Mouse (Mus musculus) limb, embryonic 14.5 days (tissue): Measurements from ENCODE around the gene Pwwp2a. TPM values are rescaled to one million over a fixed set of nuclear protein-coding genes. Genes with fewer than 3 reads are reported as not detected.
A peak's percentile ranks its signal among the peaks of the same experiment; 100 is the strongest.

Source experiments
- ATAC-seq: fragments of 200-750 bp; cut with Nextera tagmentation; 2 replicates; pipeline ENCODE4 v1.8.0; 2017; ENCODE audit warnings: low read depth, moderate number of reproducible peaks, moderate TSS enrichment; ENCODE audit not compliant: low FRiP score
- DNase-seq: peaks from one replicate; pipeline ENCODE4 v3.0.0-alpha.2; 2015; ENCODE audit warnings: low spot score
- H3K27ac ChIP-seq: fragments of 300-500 bp; sonication (generic); replicated peaks from 2 replicates; pipeline ENCODE4 v1.5.1; 2014; ENCODE audit warnings: low read depth, mild to moderate bottlenecking, low read length, moderate library complexity, mixed read lengths
- H3K27me3 ChIP-seq: fragments of 300-500 bp; sonication (generic); 2 replicates; pipeline ENCODE4 v1.6.1; 2014; ENCODE audit warnings: low read length, mixed read lengths; ENCODE audit not compliant: control insufficient read depth, insufficient read depth
- H3K36me3 ChIP-seq: fragments of 300-500 bp; sonication (generic); 2 replicates; pipeline ENCODE4 v1.6.1; 2014; ENCODE audit warnings: mild to moderate bottlenecking, low read length, moderate library complexity, mixed read lengths; ENCODE audit not compliant: control insufficient read depth, insufficient read depth
- H3K4me1 ChIP-seq: fragments of 300-500 bp; sonication (generic); 2 replicates; pipeline ENCODE4 v1.6.1; 2014; ENCODE audit warnings: antibody characterized with exemption, low read length, mixed read lengths; ENCODE audit not compliant: control insufficient read depth, insufficient read depth
- H3K4me2 ChIP-seq: fragments of 300-500 bp; sonication (generic); replicated peaks from 2 replicates; pipeline ENCODE4 v1.6.1; 2014; ENCODE audit warnings: low read depth, mild to moderate bottlenecking, low read length, moderate library complexity; ENCODE audit not compliant: severe bottlenecking
- H3K4me3 ChIP-seq: fragments of 300-500 bp; sonication (generic); replicated peaks from 2 replicates; pipeline ENCODE4 v1.5.1; 2014; ENCODE audit warnings: low read length
- H3K9ac ChIP-seq: fragments of 300-500 bp; sonication (generic); 2 replicates; pipeline ENCODE4 v1.6.1; 2014; ENCODE audit warnings: mild to moderate bottlenecking, low read depth, low read length, moderate library complexity; ENCODE audit not compliant: severe bottlenecking
- H3K9me3 ChIP-seq: fragments of 300-500 bp; sonication (generic); 2 replicates; pipeline ENCODE4 v1.6.1; 2016; ENCODE audit warnings: low read length; ENCODE audit not compliant: control insufficient read depth
- POLR2A ChIP-seq: fragments of 200-500 bp; IDR thresholded peaks from 2 replicates; pipeline ENCODE4 v1.8.0; 2012; ENCODE audit warnings: inconsistent platforms, mild to moderate bottlenecking, moderate library complexity, borderline replicate concordance; ENCODE audit not compliant: insufficient read depth, insufficient read length; ENCODE audit errors: extremely low read depth
- WGBS: fragments of 180-500 bp; shearing (Covaris S2); extraction: QIAGEN DNeasy Blood & Tissue Kit; methylation state at CpG from one replicate; pipeline ENCODE4 v1.1.7; 2014; 5-methylcytosine and 5-hydroxymethylcytosine counted together
- polyA plus RNA-seq, 2 experiments: library from polyadenylated mRNA; depleted of rRNA in 1 of 2; stranded (reverse) in 1 of 2; unstranded in 1 of 2; fragments of >200 nt; fragmentation: Nextera tagmentation in 1 of 2; extraction: Ambion mirVana in 1 of 2; gene quantifications; 2 replicates each; pipeline versions ENCODE4 v1.2.1 to v1.2.3; 2012 to 2014

Pwwp2a gene
- polyA plus RNA-seq, 2 experiments = 29.4 to 37.7 TPM

DNA sequence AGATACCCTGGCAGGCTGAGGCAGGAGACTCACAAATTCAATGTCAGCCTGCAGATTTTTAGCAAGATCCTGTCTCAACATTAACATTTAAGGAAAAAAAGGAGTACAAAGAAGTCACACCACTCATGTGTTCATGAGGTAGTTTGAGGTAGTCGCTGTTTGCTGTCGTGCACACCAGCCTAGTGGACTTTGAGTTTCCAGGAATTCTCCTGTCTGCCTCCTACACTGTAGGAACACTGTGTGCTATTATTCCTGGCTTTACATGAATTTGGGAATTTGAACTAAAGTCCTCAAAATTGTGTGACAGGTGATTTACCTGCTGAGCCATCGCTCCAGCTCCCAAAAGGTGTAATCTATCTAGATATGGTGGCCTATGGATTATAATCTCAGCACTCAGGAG is 43.3 kb upstream of the Pwwp2a start:
- Histone ChIP-seq H3K4me3 (no peak overlapping the region), H3K27me3 (no peaks in the 10 kb centered on the region), H3K4me1 (peaks cover 12% of the 10 kb centered on the region), H3K27ac (no peak overlapping the region), H3K36me3 (no peaks in the 10 kb centered on the region), H3K4me2 (no peak overlapping the region), H3K9me3 (no peaks in the 10 kb centered on the region), H3K9ac (no peak overlapping the region)
- ATAC-seq (no peak), DNase-seq (no peak)
- WGBS = 94% methylated on average over 3 of the region's 3 CpGs
- no peak for TF ChIP-seq POLR2A

DNA sequence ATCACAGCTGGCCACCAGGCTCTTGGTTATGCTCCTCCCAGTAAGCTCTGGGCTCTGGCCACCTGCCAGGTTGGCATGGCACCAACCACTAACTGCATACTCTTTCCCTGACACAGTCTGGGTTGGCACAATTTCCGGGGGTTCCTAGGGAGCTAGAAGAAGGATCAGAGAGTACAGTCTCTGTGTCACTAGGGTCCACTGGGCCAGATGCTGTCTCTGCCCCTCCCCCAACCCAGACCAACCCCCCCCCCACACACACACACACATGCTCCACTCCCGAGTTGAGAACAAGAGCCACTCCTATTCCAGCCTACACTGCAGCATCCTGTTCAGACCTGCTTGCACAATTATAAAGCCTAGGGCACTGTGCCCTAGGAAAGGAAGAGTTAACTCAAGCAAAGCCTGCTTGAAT is 38.6 kb upstream of the Pwwp2a start:
- no peak overlapping the region; the same call in 1 of the 2 replicates for H3K4me2 ChIP-seq
- 14% methylated on average over 2 of the region's 2 CpGs for WGBS
- H3K9me3 ChIP-seq = no peaks in the 10 kb centered on the region
- ATAC-seq = peak; percentile 82
- H3K4me3 ChIP-seq = no peak overlapping the region
- no peaks in the 10 kb centered on the region for H3K27me3 ChIP-seq
- H3K27ac ChIP-seq = peak overlapping the region; percentile 48
- DNase-seq = peak; percentile 87
- no peak overlapping the region for H3K9ac ChIP-seq
- no peaks in the 10 kb centered on the region for H3K36me3 ChIP-seq
- peaks cover 15% of the 10 kb centered on the region for H3K4me1 ChIP-seq
- TF ChIP-seq POLR2A = no peak

DNA sequence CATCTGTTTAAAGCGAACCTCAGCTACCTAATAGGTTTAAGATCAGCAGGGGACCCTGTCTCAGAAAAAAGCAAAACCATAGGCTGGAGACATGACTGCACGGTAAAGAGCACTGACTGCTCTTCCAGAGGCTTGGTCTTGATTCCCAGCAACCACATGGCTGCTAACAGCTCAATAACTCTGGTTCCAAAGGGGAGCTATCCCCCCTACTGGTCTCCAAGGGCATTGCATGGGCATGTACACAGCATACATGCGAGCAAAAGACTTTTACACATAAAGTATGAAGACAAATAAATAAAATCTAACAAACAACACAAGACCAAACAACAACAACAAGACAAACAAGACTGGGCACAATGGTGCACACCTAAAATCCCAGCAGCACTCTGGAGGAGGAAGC is 36.5 kb upstream of the Pwwp2a start:
- 81% methylated on average over 3 of the region's 3 CpGs for WGBS
- H3K4me3 ChIP-seq = no peak overlapping the region
- peaks cover 15% of the 10 kb centered on the region for H3K4me1 ChIP-seq
- H3K4me2 ChIP-seq = no peak overlapping the region
- no peak overlapping the region for H3K27ac ChIP-seq
- no peaks in the 10 kb centered on the region for H3K27me3 ChIP-seq
- DNase-seq = no peak
- no peaks in the 10 kb centered on the region for H3K36me3 ChIP-seq
- no peak for TF ChIP-seq POLR2A
- H3K9ac ChIP-seq = no peak overlapping the region
- ATAC-seq = no peak
- H3K9me3 ChIP-seq = no peaks in the 10 kb centered on the region

DNA sequence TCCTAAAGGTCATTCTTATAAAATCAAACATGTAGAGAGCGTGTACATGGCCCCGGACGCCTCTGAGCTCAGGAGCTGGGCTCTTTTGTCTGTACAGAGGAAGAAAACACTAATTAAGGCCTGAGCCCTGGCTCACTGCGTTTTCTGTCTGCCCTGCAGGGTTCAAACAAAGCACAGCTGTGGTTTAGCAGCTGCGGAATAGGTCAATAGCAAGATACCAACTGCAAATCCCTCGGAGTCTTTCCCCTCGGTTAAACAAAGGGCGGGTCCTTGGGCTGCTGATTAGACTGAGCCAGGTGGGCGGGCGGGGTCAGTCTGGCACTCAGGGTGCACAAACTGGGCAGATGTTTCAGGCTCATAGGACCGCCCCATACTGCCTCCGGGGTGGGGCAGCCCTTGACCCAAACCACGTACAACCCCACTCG is 28.7 kb upstream of the Pwwp2a start:
- DNase-seq = peak; percentile 13
- no peaks in the 10 kb centered on the region for H3K4me1 ChIP-seq
- H3K4me3 ChIP-seq = no peak overlapping the region
- peak; percentile 57; the same call in 1 of the 2 replicates for ATAC-seq
- 38% methylated on average over 14 of the region's 14 CpGs for WGBS
- H3K9ac ChIP-seq = no peak overlapping the region
- H3K36me3 ChIP-seq = no peaks in the 10 kb centered on the region
- H3K9me3 ChIP-seq = no peaks in the 10 kb centered on the region
- H3K27me3 ChIP-seq = no peaks in the 10 kb centered on the region
- no peak overlapping the region for H3K27ac ChIP-seq
- H3K4me2 ChIP-seq = no peak overlapping the region
- no peak for TF ChIP-seq POLR2A

DNA sequence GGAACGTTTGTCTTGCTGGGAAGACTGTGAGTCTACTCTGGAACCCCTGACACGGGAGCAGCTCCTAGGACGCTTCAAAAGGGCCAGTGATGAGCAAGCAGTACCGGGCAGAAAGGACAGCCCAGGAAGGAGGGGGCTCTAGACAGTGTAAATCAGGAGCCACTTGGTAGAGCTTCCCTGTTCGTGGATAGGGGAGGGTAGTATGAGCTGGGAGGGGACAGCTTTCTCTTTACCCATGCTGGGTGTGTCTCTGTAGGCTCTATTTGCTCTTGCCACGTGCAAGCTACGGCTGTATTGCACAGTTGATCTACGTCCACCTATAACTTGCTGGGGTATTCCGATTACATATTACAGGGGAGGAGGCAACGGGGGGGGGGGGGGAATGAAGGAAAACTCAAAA is 25.3 kb upstream of the Pwwp2a start:
- ATAC-seq = no peak
- Histone ChIP-seq H3K4me1 (no peaks in the 10 kb centered on the region), H3K4me3 (no peak overlapping the region), H3K4me2 (no peak overlapping the region), H3K27me3 (no peaks in the 10 kb centered on the region), H3K36me3 (no peaks in the 10 kb centered on the region), H3K27ac (no peak overlapping the region), H3K9ac (no peak overlapping the region), H3K9me3 (no peaks in the 10 kb centered on the region)
- no peak for DNase-seq
- 63% methylated on average over 10 of the region's 10 CpGs for whole genome bisulfite sequencing
- TF ChIP-seq POLR2A = no peak

DNA sequence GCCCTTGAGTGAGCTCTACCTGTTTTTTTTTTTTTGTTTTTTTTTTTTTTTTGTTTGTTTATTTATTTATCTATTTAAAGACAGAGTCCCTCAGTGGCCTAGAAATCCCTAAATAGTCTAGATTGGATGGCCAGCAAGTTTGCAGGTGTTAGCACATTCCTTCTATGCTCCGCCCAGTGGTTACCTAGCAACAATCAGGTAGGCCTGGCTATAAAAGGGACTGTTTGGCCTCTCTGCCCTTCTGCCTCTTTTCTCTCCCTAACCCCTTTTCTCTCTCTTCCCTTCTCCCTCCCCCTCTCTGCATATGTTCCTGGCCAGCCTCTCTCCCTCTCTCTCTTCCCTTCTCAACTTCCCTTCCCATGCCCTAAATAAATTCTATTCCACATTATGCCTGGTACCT is 23.8 kb upstream of the Pwwp2a start:
- H3K4me2 ChIP-seq = no peak overlapping the region
- no peak overlapping the region for H3K9ac ChIP-seq
- H3K4me1 ChIP-seq = no peaks in the 10 kb centered on the region
- H3K27me3 ChIP-seq = no peaks in the 10 kb centered on the region
- no peaks in the 10 kb centered on the region for H3K9me3 ChIP-seq
- WGBS = 79% methylated on average over 1 of the region's 1 CpGs
- TF ChIP-seq POLR2A = no peak
- DNase-seq = no peak
- no peak for ATAC-seq
- H3K4me3 ChIP-seq = no peak overlapping the region
- H3K36me3 ChIP-seq = no peaks in the 10 kb centered on the region
- H3K27ac ChIP-seq = no peak overlapping the region
